Mouse (Mus musculus) right cerebral cortex, postnatal 36 days (tissue): ENCODE measurements at regions not wholly inside any gene's neighbourhood (a gene's known extent, or its start where the extent isn't known, plus 50 kb on each side); places are given as distances from the start of the nearest gene placed in this dataset.

Experiments
- DNase-seq, 2 experiments: peaks; one replicate each; pipeline ENCODE4 v3.0.0; 2022; ENCODE audit warnings: low spot score in 2 of 2, mixed read lengths in 1 of 2

- no peak for DNase-seq
Observed at GRCm38 (mm10) chr6:15865271-15865670, 144.8 kb downstream of the Mdfic start.

- no peak for DNase-seq
Observed at GRCm38 (mm10) chr6:15882288-15882903, 161.9 kb downstream of the Mdfic start.

GRCm38 (mm10) chr6:15893066-15893465 is 172.6 kb downstream of the Mdfic start:
- DNase-seq = no peak

DNA sequence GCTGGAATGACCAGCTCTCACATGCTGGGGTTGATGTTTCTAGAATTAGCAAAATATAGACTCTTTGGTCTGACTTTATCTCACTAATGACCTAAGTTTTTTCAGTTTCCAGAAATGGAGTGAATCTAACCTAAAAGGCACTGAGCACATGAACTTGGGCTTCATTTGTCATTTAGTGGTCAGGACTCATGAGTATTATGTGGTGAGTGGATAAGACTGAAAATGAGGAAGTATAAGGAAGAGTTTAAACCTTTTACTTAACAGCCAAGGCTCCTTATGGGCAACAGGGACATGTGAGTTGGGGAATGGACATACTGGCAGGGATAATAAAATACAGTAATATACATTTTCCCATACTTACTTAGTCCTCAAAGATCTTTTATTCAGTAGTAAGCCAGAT is 180.0 kb downstream of the Mdfic start:
- DNase-seq = no peak

DNA sequence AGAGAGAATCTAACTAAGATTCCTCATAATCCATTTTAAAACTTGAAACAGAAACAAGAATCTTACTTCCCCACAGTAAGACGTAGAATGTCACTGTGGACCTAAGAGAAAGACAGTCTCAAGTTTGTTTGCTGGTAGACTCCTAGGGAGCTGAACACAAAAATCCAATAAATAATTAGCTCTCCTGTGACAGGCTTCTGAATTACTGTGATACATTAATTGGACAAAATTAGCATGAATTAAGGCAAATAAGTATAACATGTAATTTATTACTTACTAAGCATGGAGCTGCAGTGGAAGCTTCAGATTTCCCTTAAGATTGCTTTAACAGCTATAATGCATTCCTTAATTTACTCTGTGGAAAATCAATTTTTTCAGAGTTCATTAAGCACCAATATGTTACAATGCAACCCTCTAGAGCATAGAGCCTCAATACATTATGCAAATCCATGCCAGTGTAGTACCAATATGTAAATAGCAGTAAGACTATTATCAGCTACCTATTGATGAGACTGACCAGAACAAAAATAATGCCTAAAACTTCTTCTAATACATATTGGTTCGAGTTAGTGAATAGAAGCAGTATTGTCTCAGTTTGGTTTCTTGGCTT is 182.3 kb downstream of the Mdfic start:
- no peak for DNase-seq

GRCm38 (mm10) chr6:15910420-15911167 is 190.1 kb downstream of the Mdfic start:
- no peak for DNase-seq

DNA sequence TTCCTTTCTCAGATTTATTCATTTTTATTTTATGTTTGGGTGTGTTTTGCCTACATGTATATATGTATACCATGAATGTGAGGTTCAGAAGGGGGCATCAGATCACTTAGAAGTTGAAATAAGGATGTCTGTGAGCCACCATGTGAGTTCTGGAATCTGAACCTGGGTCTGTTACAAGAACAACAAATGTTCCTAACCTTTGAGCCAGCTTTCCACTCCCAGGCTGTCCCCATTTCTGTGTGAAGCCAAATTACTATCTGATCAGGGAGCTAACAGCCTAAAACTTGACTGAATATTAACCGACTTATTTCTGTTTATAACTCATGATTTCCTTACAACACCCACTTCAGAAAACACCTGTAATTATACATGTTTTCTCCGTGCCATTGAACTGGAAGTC is 209.2 kb downstream of the Mdfic start:
- DNase-seq = no peak

- DNase-seq = no peak
Observed at GRCm38 (mm10) chr6:15950251-15950650, 229.8 kb downstream of the Mdfic start.

DNA sequence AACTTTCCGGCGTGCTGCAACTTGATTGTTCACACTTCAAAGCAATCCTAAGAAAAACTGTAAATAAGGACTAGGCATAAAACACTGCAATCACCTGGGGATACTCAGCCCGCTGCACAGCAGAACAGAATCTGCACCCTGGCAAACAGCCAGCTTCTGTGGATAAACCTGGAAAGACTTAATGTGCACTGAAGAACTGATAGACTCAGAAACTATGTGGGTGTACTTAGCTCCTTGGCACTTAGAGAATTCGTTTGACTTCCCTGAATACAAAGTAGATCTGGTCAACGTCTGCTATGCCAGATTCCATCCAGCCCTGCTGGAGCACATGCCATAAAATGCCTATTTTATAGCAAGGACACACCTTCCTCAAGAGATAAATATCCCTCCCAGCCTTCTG is 266.9 kb downstream of the Mdfic start:
- peak in 1 of 2 experiments; percentile 1 for DNase-seq
